9 mouse cellular contexts compared by ENCODE assay signal in the genomic region with DNA sequence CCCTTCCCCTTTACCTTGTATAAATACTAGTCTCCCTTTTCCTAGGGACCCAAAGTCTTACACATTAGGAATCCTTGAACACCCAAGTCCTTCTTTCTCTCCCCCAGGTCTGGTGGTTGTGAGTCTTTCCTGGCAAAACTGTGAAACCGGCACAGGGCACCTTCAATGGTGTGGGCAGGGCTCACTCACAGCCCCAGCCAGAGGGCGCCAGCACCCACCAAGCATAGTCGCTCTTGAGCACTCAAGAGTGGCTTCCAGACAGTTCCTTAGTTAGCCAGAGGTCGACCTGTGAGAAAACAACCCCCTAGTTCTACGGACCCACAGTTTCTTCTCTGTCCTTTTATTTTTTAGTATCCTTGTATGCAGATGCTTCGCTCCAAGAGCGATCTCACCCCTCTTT. TPM values are rescaled to one million over a fixed set of nuclear protein-coding genes. Genes with fewer than 3 reads are reported as not detected.
A peak's percentile ranks its signal among the peaks of the same experiment; 100 is the strongest.
DNase-seq lines count a peak whose midpoint lies in the region; ATAC-seq and TF ChIP-seq lines count a peak whose summit lies in the region.
"Had no signal": no experiment of that assay in that cellular context is flagged by ENCODE, and none has a peak within 500 bp of the region (broad histone marks: within the 10 kb centered on the region; RNA-seq: fewer than 3 reads in every experiment).

A gene (plus strand): TSS at position 275 of the 400 bp plus-strand sequence.

- peak within 1 kb of the TSS; percentile 63 for H3K4me3 ChIP-seq in forebrain, embryonic 11.5 days (ENCODE audit: low read depth, low read length)
- peak within 1 kb of the TSS; percentile 70 to 72 for H3K4me3 ChIP-seq in heart, embryonic 14.5 days (ENCODE audit: control insufficient read depth in 1 of 2, insufficient read depth in 1 of 2, low read depth in 1 of 2, low read length in 2 of 2)
- H3K4me3 ChIP-seq in kidney, postnatal 0 days (replicated peaks; ENCODE audit: low read depth, low read length): peak within 1 kb of the TSS; percentile 65
- H3K4me3 ChIP-seq in liver, embryonic 11.5 days (ENCODE audit: low read depth, low read length): peak within 1 kb of the TSS; percentile 56
- peak within 1 kb of the TSS; percentile 4 for H3K4me3 ChIP-seq in myocyte

- no peak within 1 kb of the TSS for H3ac ChIP-seq in myocyte (ENCODE audit: control insufficient read depth, insufficient read length)

- TF ChIP-seq POLR2A in myocyte (IDR thresholded peaks at IDR 0.05; ENCODE audit: insufficient read length, low read depth): no peak

- H3K4me2 ChIP-seq in forebrain, embryonic 11.5 days (ENCODE audit: low read depth, low read length, severe bottlenecking): peak within 1 kb of the TSS; percentile 93
- peak within 1 kb of the TSS; percentile 83 for H3K4me2 ChIP-seq in heart, embryonic 14.5 days (ENCODE audit: low read length)
- H3K4me2 ChIP-seq in kidney, postnatal 0 days (ENCODE audit: low read length): peak within 1 kb of the TSS; percentile 98
- peak within 1 kb of the TSS; percentile 78 for H3K4me2 ChIP-seq in liver, embryonic 11.5 days
- peak within 1 kb of the TSS; percentile 66 for H3K4me2 ChIP-seq in myocyte (ENCODE audit: low read depth)

- H3K27ac ChIP-seq in forebrain, embryonic 11.5 days (ENCODE audit: low read depth, low read length): no peak within 1 kb of the TSS
- peak within 1 kb of the TSS; percentile 49 to 83 for H3K27ac ChIP-seq in heart, embryonic 14.5 days (replicated peaks in 1 of 2; ENCODE audit: control insufficient read depth in 1 of 2, insufficient read depth in 1 of 2, low read depth in 2 of 2, low read length in 2 of 2)
- H3K27ac ChIP-seq in kidney, postnatal 0 days: no peak within 1 kb of the TSS
- no peak within 1 kb of the TSS for H3K27ac ChIP-seq in liver, embryonic 11.5 days (ENCODE audit: low read depth, low read length)

- no peaks in the 10 kb centered on the region for H3K79me2 ChIP-seq in myocyte (ENCODE audit: control insufficient read depth, insufficient read depth)

- peak within 1 kb of the TSS; percentile 66 for H3K9ac ChIP-seq in forebrain, embryonic 11.5 days (ENCODE audit: low read length)
- H3K9ac ChIP-seq in heart, embryonic 14.5 days (ENCODE audit: low read length): peak within 1 kb of the TSS; percentile 78
- H3K9ac ChIP-seq in kidney, postnatal 0 days (ENCODE audit: low read depth, low read length): peak within 1 kb of the TSS; percentile 64
- H3K9ac ChIP-seq in liver, embryonic 11.5 days (ENCODE audit: low read depth, low read length): peak within 1 kb of the TSS; percentile 20; the same call in 1 of the 2 replicates

- H3K27me3 ChIP-seq in forebrain, embryonic 11.5 days (ENCODE audit: control insufficient read depth, insufficient read depth, low read length): no peaks in the 10 kb centered on the region
- H3K27me3 ChIP-seq in heart, embryonic 14.5 days (ENCODE audit: control insufficient read depth, insufficient read depth, low read length): no peaks in the 10 kb centered on the region
- H3K27me3 ChIP-seq in kidney, postnatal 0 days (ENCODE audit: insufficient read depth, low read length): no peaks in the 10 kb centered on the region
- peaks cover 16% of the 10 kb centered on the region for H3K27me3 ChIP-seq in liver, embryonic 11.5 days (replicated peaks; ENCODE audit: control insufficient read depth, insufficient read depth, low read length)
- H3K27me3 ChIP-seq in myocyte (ENCODE audit: control insufficient read depth, insufficient read depth, insufficient read length): peaks cover 8% of the 10 kb centered on the region
- H3K27me3 ChIP-seq: CH12.LX had no signal

- peak; percentile 75 for TF ChIP-seq CTCF in kidney, postnatal 0 days (IDR thresholded peaks at IDR 0.05; ENCODE audit: low read depth)

- no peaks in the 10 kb centered on the region for H3K36me3 ChIP-seq in forebrain, embryonic 11.5 days (ENCODE audit: control insufficient read depth, insufficient read depth, low read length)
- no peaks in the 10 kb centered on the region for H3K36me3 ChIP-seq in heart, embryonic 14.5 days (ENCODE audit: control insufficient read depth, insufficient read depth, low read length)
- no peaks in the 10 kb centered on the region for H3K36me3 ChIP-seq in kidney, postnatal 0 days (ENCODE audit: insufficient read depth, low read length)
- H3K36me3 ChIP-seq in liver, embryonic 11.5 days (ENCODE audit: control insufficient read depth, insufficient read depth, low read length): no peaks in the 10 kb centered on the region
- no peaks in the 10 kb centered on the region for H3K36me3 ChIP-seq in myocyte (ENCODE audit: control insufficient read depth, insufficient read depth)

- peak; percentile 82 for ATAC-seq in forebrain, embryonic 11.5 days (replicated peaks; ENCODE audit: low FRiP score)
- peak; percentile 75 for ATAC-seq in heart, embryonic 14.5 days (ENCODE audit: insufficient number of reproducible peaks, insufficient read depth, low FRiP score, low read depth)
- ATAC-seq in kidney, postnatal 0 days (replicated peaks; ENCODE audit: low FRiP score, low read depth): peak; percentile 71
- ATAC-seq in liver, embryonic 11.5 days (replicated peaks; ENCODE audit: low FRiP score): peak; percentile 65

- DNase-seq in urinary bladder, postnatal 14 days (ENCODE audit: low spot score): peak; percentile 52
- no peak for DNase-seq in urinary bladder, postnatal 4 days (ENCODE audit: low spot score in 2 of 2)
- DNase-seq in forebrain, embryonic 11.5 days (ENCODE audit: low spot score): peak; percentile 68
- peak; percentile 67 for DNase-seq in kidney, postnatal 0 days (ENCODE audit: low spot score)
- peak; percentile 49 for DNase-seq in liver, embryonic 11.5 days (ENCODE audit: low spot score)
- peak; percentile 50 for DNase-seq in telencephalon, adult 2 months (ENCODE audit: low read depth, low spot score)

- WGBS in forebrain, embryonic 11.5 days: 2% methylated on average over 7 of the region's 7 CpGs
- WGBS in heart, embryonic 14.5 days: 1% methylated on average over 7 of the region's 7 CpGs
- 2% methylated on average over 7 of the region's 7 CpGs for WGBS in kidney, postnatal 0 days
- 3% methylated on average over 7 of the region's 7 CpGs for WGBS in liver, embryonic 11.5 days

- no peaks in the 10 kb centered on the region for H3K9me3 ChIP-seq in forebrain, embryonic 11.5 days (ENCODE audit: control insufficient read depth, low read length)
- H3K9me3 ChIP-seq in heart, embryonic 14.5 days (ENCODE audit: control insufficient read depth, low read length): no peaks in the 10 kb centered on the region
- no peaks in the 10 kb centered on the region for H3K9me3 ChIP-seq in kidney, postnatal 0 days (replicated peaks; ENCODE audit: low read length)
- no peaks in the 10 kb centered on the region for H3K9me3 ChIP-seq in liver, embryonic 11.5 days (ENCODE audit: control insufficient read depth, low read length)

- H3K4me1 ChIP-seq in forebrain, embryonic 11.5 days (replicated peaks; ENCODE audit: control insufficient read depth, insufficient read depth, low read length): peaks cover 4% of the 10 kb centered on the region; the same call in 1 of the 2 replicates
- H3K4me1 ChIP-seq in heart, embryonic 14.5 days (ENCODE audit: control insufficient read depth in 2 of 2, insufficient read depth in 2 of 2, low read length in 2 of 2): peaks cover 9 to 26% of the 10 kb centered on the region in 2 experiments
- H3K4me1 ChIP-seq in kidney, postnatal 0 days (replicated peaks; ENCODE audit: insufficient read depth, low read length): peaks cover 6% of the 10 kb centered on the region; the same call in 1 of the 2 replicates
- no peaks in the 10 kb centered on the region for H3K4me1 ChIP-seq in liver, embryonic 11.5 days (replicated peaks; ENCODE audit: control insufficient read depth, insufficient read depth, low read length)

TF ChIP-seq in myocyte, 11 proteins besides CTCF, POLR2A, EP300 and RAD21:
- TF ChIP-seq MAX (IDR thresholded peaks at IDR 0.05; ENCODE audit: low read depth): no peak
- no peak for TF ChIP-seq REST (IDR thresholded peaks at IDR 0.05; ENCODE audit: insufficient read depth, insufficient read length)
- TF ChIP-seq POLR2AphosphoS2 (IDR thresholded peaks at IDR 0.05; ENCODE audit: insufficient read length, low read depth): no peak
- TF ChIP-seq TCF12 (IDR thresholded peaks at IDR 0.05; ENCODE audit: insufficient read depth, poor library complexity, severe bottlenecking): no peak
- TF ChIP-seq E2F4 (IDR thresholded peaks at IDR 0.05; ENCODE audit: insufficient read depth): no peak
- no peak for TF ChIP-seq TCF3 (IDR thresholded peaks at IDR 0.05; ENCODE audit: insufficient read length, low read depth)
- TF ChIP-seq CEBPB (IDR thresholded peaks at IDR 0.05; ENCODE audit: insufficient read depth, poor library complexity, severe bottlenecking): no peak
- TF ChIP-seq MYOG (IDR thresholded peaks at IDR 0.05; ENCODE audit: control insufficient read depth in 1 of 3, insufficient read depth in 1 of 3, insufficient read length in 2 of 3, low read depth in 2 of 3): no peak
- no peak for TF ChIP-seq USF1 (IDR thresholded peaks at IDR 0.05; ENCODE audit: low read depth)
- TF ChIP-seq MYOD1 (IDR thresholded peaks at IDR 0.05; ENCODE audit: control insufficient read depth in 1 of 3, insufficient read length in 2 of 3, low read depth in 2 of 3): no peak
- TF ChIP-seq SRF (IDR thresholded peaks at IDR 0.05; ENCODE audit: control insufficient read depth, insufficient read length, low read depth): no peak

RNA-seq across cellular contexts. Expression of the gene that starts here (rescaled TPM):
- polyA plus RNA-seq in forebrain, embryonic 11.5 days (2014; fragmentation: Nextera tagmentation; extraction: Ambion mirVana): 18.9 and 20.6 TPM in 2 replicates
- polyA plus RNA-seq in heart, embryonic 14.5 days (2014; fragmentation: Nextera tagmentation; extraction: Ambion mirVana): 53.3 and 57.7 TPM in 2 replicates
- 6.9 and 8.1 TPM in 2 replicates for polyA plus RNA-seq in kidney, postnatal 0 days (2015; fragmentation: Nextera tagmentation; extraction: Ambion mirVana)
- polyA plus RNA-seq in liver, embryonic 11.5 days (2014; fragmentation: Nextera tagmentation; extraction: Ambion mirVana): 2.8 and 3.4 TPM in 2 replicates
- 2.0 TPM for polyA plus RNA-seq in myocyte (2012; fragmentation: generic; extraction: Trizol)

Comparison
In these comparisons a context has a peak if more than half of its experiments do, and no peak if none do; other contexts are left out.
1. DNase-seq: peak in urinary bladder, postnatal 14 days (single experiment), forebrain, embryonic 11.5 days (single experiment), kidney, postnatal 0 days (single experiment), liver, embryonic 11.5 days (single experiment) and telencephalon, adult 2 months (single experiment); none in urinary bladder, postnatal 4 days (0 of 2).
2. H3K27ac ChIP-seq: peak in heart, embryonic 14.5 days (2 of 2); none in forebrain, embryonic 11.5 days (single experiment), kidney, postnatal 0 days (single experiment) and liver, embryonic 11.5 days (single experiment).
3. H3K4me3 ChIP-seq: peak in every context shown above with its lines; median percentile 71 in heart, embryonic 14.5 days; 65 in kidney, postnatal 0 days; 63 in forebrain, embryonic 11.5 days; 56 in liver, embryonic 11.5 days; 4 in myocyte.
4. H3K9ac ChIP-seq: peak in every context shown above with its lines; median percentile 78 in heart, embryonic 14.5 days; 66 in forebrain, embryonic 11.5 days; 64 in kidney, postnatal 0 days; 20 in liver, embryonic 11.5 days.
5. Peak in every context shown above with its lines, with median percentiles within 50 percentile points of each other: ATAC-seq and H3K4me2 ChIP-seq.